ENCODE assay signal across 8 mouse cellular contexts in the genomic region with DNA sequence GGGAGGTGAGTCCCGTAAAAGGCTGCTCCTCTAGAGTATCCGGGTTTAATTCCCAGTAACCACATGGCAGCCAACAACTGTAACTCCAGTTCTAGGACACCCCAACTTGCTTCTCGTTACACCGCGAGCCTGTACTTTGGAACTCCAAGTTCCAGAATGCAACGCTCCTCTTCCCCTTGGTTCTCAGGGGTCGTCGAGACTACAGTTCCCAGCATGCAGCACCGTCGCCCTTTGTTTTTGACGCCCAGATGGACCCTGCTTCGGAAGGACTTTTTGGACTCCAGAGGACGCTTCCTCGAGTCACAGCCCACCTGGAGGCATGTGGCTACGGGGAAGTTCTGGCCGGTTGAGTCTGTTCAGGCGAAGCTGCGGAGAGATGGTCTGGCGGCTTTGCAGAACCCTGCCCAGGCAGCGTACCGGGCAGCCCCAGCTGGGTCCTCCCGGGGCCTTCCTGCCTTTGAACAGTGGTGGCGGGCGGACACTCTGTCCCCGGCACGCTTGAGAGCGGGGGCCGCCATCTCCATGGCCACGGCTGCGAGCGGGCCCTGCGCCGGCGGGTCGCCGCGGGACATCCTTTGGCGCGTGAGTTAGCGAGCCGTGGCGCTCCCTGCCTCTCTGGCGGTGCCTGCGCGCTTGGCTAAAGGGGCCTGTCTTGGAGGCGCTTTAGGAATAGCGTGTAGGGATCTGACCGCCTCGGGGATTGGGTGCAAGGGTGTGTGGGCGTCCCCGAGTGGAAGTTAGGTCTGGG. TPM values are rescaled to one million over a fixed set of nuclear protein-coding genes. Genes with fewer than 3 reads are reported as not detected.
DNase-seq lines count a peak whose midpoint lies in the region; ATAC-seq and TF ChIP-seq lines count a peak whose summit lies in the region.

A gene (plus strand): TSS at position 218 of the 748 bp plus-strand sequence.

- ATAC-seq in forebrain, embryonic 12.5 days (ENCODE audit: low FRiP score) = peak; percentile 98
- ATAC-seq in heart, postnatal 0 days (ENCODE audit: insufficient read depth, low read depth) = peak; percentile 96
- ATAC-seq in liver, embryonic 16.5 days (ENCODE audit: low read depth) = peak; percentile 96
- peak; percentile 97 for ATAC-seq in neural tube, embryonic 13.5 days (ENCODE audit: low read depth)

- TF ChIP-seq EP300 in CH12.LX (IDR thresholded peaks at IDR 0.05; ENCODE audit: low read length) = no peak
- TF ChIP-seq EP300 in heart, postnatal 0 days (IDR thresholded peaks at IDR 0.05; ENCODE audit: low read depth) = 0 out of 2 replicates have a peak, but pooled peaks have one; percentile 67

- H3K27ac ChIP-seq in CH12.LX (ENCODE audit: insufficient read depth, low read depth) = peak within 1 kb of the TSS; percentile 27; the same call in 1 of the 2 replicates
- H3K27ac ChIP-seq in forebrain, embryonic 12.5 days = peak within 1 kb of the TSS; percentile 90
- H3K27ac ChIP-seq in heart, postnatal 0 days (ENCODE audit: low read depth) = peak within 1 kb of the TSS; percentile 93
- H3K27ac ChIP-seq in liver, embryonic 16.5 days (ENCODE audit: low read length) = peak within 1 kb of the TSS; percentile 72
- peak within 1 kb of the TSS; percentile 91 for H3K27ac ChIP-seq in neural tube, embryonic 13.5 days (replicated peaks)
- H3K27ac ChIP-seq in testis, adult 2 months (ENCODE audit: control insufficient read depth, insufficient read depth, low read depth, low read length) = peak within 1 kb of the TSS; percentile 93

- dilution Hi-C loops in CH12.LX (cut with MboI; ENCODE audit: extremely low pct_ligation_motif_present, extremely low pct_unique_long_range_greater_than_20kb, low sequenced_read_pairs) = no loop called here

- TF ChIP-seq RAD21 in CH12.LX (IDR thresholded peaks at IDR 0.05; ENCODE audit: low read depth, low read length) = no peak

- H3K27me3 ChIP-seq in CH12.LX (replicated peaks) = no peaks in the 10 kb centered on the region
- H3K27me3 ChIP-seq in forebrain, embryonic 12.5 days = no peaks in the 10 kb centered on the region
- H3K27me3 ChIP-seq in heart, postnatal 0 days (ENCODE audit: control insufficient read depth, insufficient read depth, low read length) = no peaks in the 10 kb centered on the region
- H3K27me3 ChIP-seq in liver, embryonic 16.5 days (ENCODE audit: control insufficient read depth, insufficient read depth, low read depth, low read length) = no peaks in the 10 kb centered on the region
- H3K27me3 ChIP-seq in neural tube, embryonic 13.5 days = no peaks in the 10 kb centered on the region
- H3K27me3 ChIP-seq in testis, adult 2 months (ENCODE audit: control insufficient read depth, insufficient read depth, low read length) = no peaks in the 10 kb centered on the region

- DNase-seq in CH12.LX (ENCODE audit: extremely low read depth) = peak; percentile 90
- DNase-seq in c-Kit-positive CD71-positive TER-119-negative erythroid progenitor cells, embryonic 14.5 days (ENCODE audit: low read depth) = peak; percentile 85
- DNase-seq in heart, postnatal 0 days (ENCODE audit: low spot score) = peak; percentile 95
- peak; percentile 89 to 93 for DNase-seq in kidney, postnatal 4 days

- peak; percentile 82 for TF ChIP-seq POLR2A in CH12.LX (IDR thresholded peaks at IDR 0.05; ENCODE audit: low read depth, low read length)
- peak; percentile 44 for TF ChIP-seq POLR2A in testis, adult 2 months (IDR thresholded peaks at IDR 0.05; ENCODE audit: control insufficient read depth, low read depth, low read length)

- peaks cover 10 to 31% of the 10 kb centered on the region in 2 experiments for H3K36me3 ChIP-seq in CH12.LX (replicated peaks in 1 of 2; ENCODE audit: control insufficient read depth in 1 of 2, insufficient read depth in 1 of 2, low read length in 1 of 2)
- H3K36me3 ChIP-seq in forebrain, embryonic 12.5 days (replicated peaks) = peaks cover 21% of the 10 kb centered on the region
- H3K36me3 ChIP-seq in heart, postnatal 0 days (replicated peaks; ENCODE audit: control insufficient read depth, insufficient read depth, low read length) = peaks cover 24% of the 10 kb centered on the region
- H3K36me3 ChIP-seq in liver, embryonic 16.5 days (ENCODE audit: control insufficient read depth, insufficient read depth) = peaks cover 7% of the 10 kb centered on the region; the same call in 1 of the 2 replicates
- H3K36me3 ChIP-seq in neural tube, embryonic 13.5 days = peaks cover 18% of the 10 kb centered on the region
- no peaks in the 10 kb centered on the region for H3K36me3 ChIP-seq in testis, adult 2 months (ENCODE audit: control insufficient read depth, insufficient read depth, low read length)

- H3K4me1 ChIP-seq in CH12.LX (ENCODE audit: control insufficient read depth in 1 of 2, insufficient read depth in 2 of 2) = peaks cover 7 to 23% of the 10 kb centered on the region in 2 experiments
- peaks cover 10% of the 10 kb centered on the region for H3K4me1 ChIP-seq in forebrain, embryonic 12.5 days
- peaks cover 5% of the 10 kb centered on the region; the same call in 1 of the 2 replicates for H3K4me1 ChIP-seq in heart, postnatal 0 days (ENCODE audit: control insufficient read depth, insufficient read depth)
- peaks cover 6% of the 10 kb centered on the region for H3K4me1 ChIP-seq in liver, embryonic 16.5 days (ENCODE audit: control insufficient read depth, low read depth, low read length)
- H3K4me1 ChIP-seq in neural tube, embryonic 13.5 days (replicated peaks) = peaks cover 8% of the 10 kb centered on the region
- no peaks in the 10 kb centered on the region; the same call in none of the 2 replicates for H3K4me1 ChIP-seq in testis, adult 2 months (ENCODE audit: control insufficient read depth, insufficient read depth, low read length)

- peak within 1 kb of the TSS; percentile 65 for H3K4me2 ChIP-seq in CH12.LX (ENCODE audit: insufficient read depth, low read depth, poor library complexity, severe bottlenecking)
- peak within 1 kb of the TSS; percentile 57 for H3K4me2 ChIP-seq in forebrain, embryonic 12.5 days
- H3K4me2 ChIP-seq in heart, postnatal 0 days (ENCODE audit: low read depth, low read length) = peak within 1 kb of the TSS; percentile 69
- H3K4me2 ChIP-seq in liver, embryonic 16.5 days (ENCODE audit: low read depth, low read length) = peak within 1 kb of the TSS; percentile 83
- H3K4me2 ChIP-seq in neural tube, embryonic 13.5 days = peak within 1 kb of the TSS; percentile 76

- peaks cover 23% of the 10 kb centered on the region for H3K79me2 ChIP-seq in CH12.LX (replicated peaks; ENCODE audit: control insufficient read depth, extremely low read depth, insufficient read depth, poor library complexity, severe bottlenecking)

- under 1% methylated on average over 51 of the region's 51 CpGs for WGBS in forebrain, embryonic 12.5 days
- WGBS in heart, postnatal 0 days = under 1% methylated on average over 51 of the region's 51 CpGs
- under 1% methylated on average over 51 of the region's 51 CpGs for WGBS in liver, embryonic 16.5 days (ENCODE audit: insufficient replicate concordance)
- under 1% methylated on average over 51 of the region's 51 CpGs for WGBS in neural tube, embryonic 13.5 days

- peak within 1 kb of the TSS; percentile 92 for H3K9ac ChIP-seq in CH12.LX (ENCODE audit: insufficient read depth, low read depth)
- H3K9ac ChIP-seq in forebrain, embryonic 12.5 days = peak within 1 kb of the TSS; percentile 79
- H3K9ac ChIP-seq in heart, postnatal 0 days (replicated peaks; ENCODE audit: low read depth, low read length) = peak within 1 kb of the TSS; percentile 77
- peak within 1 kb of the TSS; percentile 82 for H3K9ac ChIP-seq in liver, embryonic 16.5 days (ENCODE audit: low read depth, low read length)
- peak within 1 kb of the TSS; percentile 81 for H3K9ac ChIP-seq in neural tube, embryonic 13.5 days

- H3K9me3 ChIP-seq in CH12.LX (replicated peaks; ENCODE audit: low read length) = no peaks in the 10 kb centered on the region
- H3K9me3 ChIP-seq in forebrain, embryonic 12.5 days = no peaks in the 10 kb centered on the region
- H3K9me3 ChIP-seq in heart, postnatal 0 days (replicated peaks; ENCODE audit: control insufficient read depth, low read length) = no peaks in the 10 kb centered on the region
- no peaks in the 10 kb centered on the region for H3K9me3 ChIP-seq in liver, embryonic 16.5 days (replicated peaks; ENCODE audit: control insufficient read depth, low read length)
- H3K9me3 ChIP-seq in neural tube, embryonic 13.5 days = no peaks in the 10 kb centered on the region

- TF ChIP-seq CTCF in CH12.LX (conservative IDR thresholded peaks at IDR 0.05 in 1 of 2, IDR thresholded peaks at IDR 0.05 in 1 of 2; ENCODE audit: low read depth in 2 of 2, low read length in 2 of 2) = no peak
- no peak for TF ChIP-seq CTCF in heart, postnatal 0 days (IDR thresholded peaks at IDR 0.05; ENCODE audit: low read depth)
- no peak for TF ChIP-seq CTCF in testis, adult 2 months (IDR thresholded peaks at IDR 0.05; ENCODE audit: control insufficient read depth, insufficient read depth, insufficient replicate concordance, low read depth, low read length)

- peak within 1 kb of the TSS; percentile 88 to 95 (median 90) for H3K4me3 ChIP-seq in CH12.LX (replicated peaks in 1 of 3; ENCODE audit: low read depth in 2 of 3, low read length in 2 of 3, poor library complexity in 1 of 3)
- peak within 1 kb of the TSS; percentile 86 for H3K4me3 ChIP-seq in forebrain, embryonic 12.5 days (replicated peaks)
- peak within 1 kb of the TSS; percentile 73 for H3K4me3 ChIP-seq in heart, postnatal 0 days (ENCODE audit: low read depth, low read length)
- peak within 1 kb of the TSS; percentile 86 for H3K4me3 ChIP-seq in liver, embryonic 16.5 days (ENCODE audit: low read depth, low read length)
- H3K4me3 ChIP-seq in neural tube, embryonic 13.5 days = peak within 1 kb of the TSS; percentile 79
- H3K4me3 ChIP-seq in testis, adult 2 months (ENCODE audit: control insufficient read depth, low read depth, low read length) = peak within 1 kb of the TSS; percentile 98

- in situ Hi-C loops in CH12.LX (cut with MboI; ENCODE audit: low pct_ligation_motif_present, low pct_unique_long_range_greater_than_20kb, low sequenced_read_pairs) = no loop called here

TF ChIP-seq in CH12.LX, 34 proteins besides CTCF, POLR2A, EP300 and RAD21 (continues in another document):
- TF ChIP-seq TCF12 (IDR thresholded peaks at IDR 0.05; ENCODE audit: low read depth, low read length) (peak; percentile 69; the same call in 1 of the 2 replicates), CHD2 (IDR thresholded peaks at IDR 0.05; ENCODE audit: low read length) (0 out of 2 replicates have a peak, but pooled peaks have one; percentile 19), NRF1 (IDR thresholded peaks at IDR 0.05; ENCODE audit: low read depth, low read length) (peak; percentile 52)

RNA-seq across cellular contexts. Expression of the gene that starts here (rescaled TPM):
- total RNA-seq in CH12.LX (2012; rRNA removed) (48.1 and 49.1 TPM in 2 replicates), CH12.LX (2014; rRNA removed) (86.5 and 92.8 TPM in 2 replicates)
- 69.6 and 71.3 TPM in 2 replicates for polyA plus RNA-seq in CH12.LX (2012; ENCODE audit: insufficient read length, low read depth)
- polyA plus RNA-seq in forebrain, embryonic 12.5 days (2016; fragmentation: Nextera tagmentation; extraction: Ambion mirVana) = 38.8 and 39.9 TPM in 2 replicates
- 27.9 and 35.4 TPM in 2 replicates for total RNA-seq in heart, postnatal 0 days (2014; rRNA removed; ENCODE audit: low replicate concordance)
- 8.3 and 8.8 TPM in 2 replicates for polyA plus RNA-seq in heart, postnatal 0 days (2015; fragmentation: Nextera tagmentation; extraction: Ambion mirVana)
- 13.0 and 13.1 TPM in 2 replicates for polyA plus RNA-seq in liver, embryonic 16.5 days (2015; fragmentation: Nextera tagmentation; extraction: Ambion mirVana)
- 17.1 and 18.7 TPM in 2 replicates for polyA plus RNA-seq in neural tube, embryonic 13.5 days (2015; fragmentation: Nextera tagmentation; extraction: Ambion mirVana)
- polyA plus RNA-seq in testis, adult 2 months (2012; rRNA removed) = 18.9 and 20.5 TPM in 2 replicates

Comparison
In these comparisons a context has a peak if more than half of its experiments do, and no peak if none do; other contexts are left out.
1. Peak in every context shown above with its lines: DNase-seq, ATAC-seq, H3K4me3 ChIP-seq and H3K27ac ChIP-seq.
2. H3K27ac ChIP-seq: peak in every context shown above with its lines; median percentile 93 in heart, postnatal 0 days; 93 in testis, adult 2 months; 91 in neural tube, embryonic 13.5 days; 90 in forebrain, embryonic 12.5 days; 72 in liver, embryonic 16.5 days; 27 in CH12.LX.